Mouse (Mus musculus) adrenal gland, postnatal 36 days (tissue): ENCODE results near the gene Hist1h1e. TPM values are rescaled to one million over a fixed set of nuclear protein-coding genes. Genes with fewer than 3 reads are reported as not detected.
"Not testable (repeated sequence)": the region's sequence is repeated elsewhere in the genome, so short reads cannot be mapped to it uniquely, and the experiment has no call there.

Source experiments
- DNase-seq, 2 experiments: peaks; one replicate each; pipeline ENCODE4 v3.0.0; 2021; ENCODE audit warnings: mixed read lengths in 1 of 2
- microRNA-seq: library from miRNA; unstranded; fragments of <30 nt; microRNA quantifications from one replicate; pipeline ENCODE4 v1.2.0, GENCODE M21; 2021
- total RNA-seq, 2 experiments: library from RNA; stranded (reverse); gene quantifications; 2 replicates each; pipeline ENCODE4 v1.2.3; 2021

Hist1h1e gene
- total RNA-seq, 2 experiments from 2014 or later: 49.5 to 74.0 TPM

GRCm38 (mm10) chr13:23573034-23573897, 49.1 kb downstream of the Hist1h1e start:
- not testable (repeated sequence) for DNase-seq

GRCm38 (mm10) chr13:23572218-23573033, 49.9 kb downstream of the Hist1h1e start:
- no peak for DNase-seq

- not testable (repeated sequence) for DNase-seq
These were observed 50.7 kb downstream of the Hist1h1e start for GRCm38 (mm10) chr13:23571504-23572217.

- DNase-seq: peak; percentile 53
These were observed 51.3 kb downstream of the Hist1h1e start, which contains the start of the genes Hist1h2ae and Hist1h2bg for GRCm38 (mm10) chr13:23571022-23571503. Hist1h2ae (minus strand) TSS chr13:23571220. Hist1h2bg (plus strand) TSS chr13:23571396.

Small RNA genes within 50 kb of the gene (microRNA-seq; reads per million reads assigned to microRNA genes)
- gene Gm44359 (not detected), gene Gm44394 (not detected)

Other genes starting within 250 kb of the Hist1h1e start
- 1 to 10 TPM; 6.9 to 8.3 TPM for gene Abt1, start 198.7 kb downstream of the Hist1h1e start, total RNA-seq
- not detected for gene Btn1a1, start 156.7 kb downstream of the Hist1h1e start, total RNA-seq
- not detected for gene Btn2a2, start 133.7 kb downstream of the Hist1h1e start, total RNA-seq
- 100 to 1,000 TPM; 443 to 473 TPM for gene Hist1h4h, start 91.5 kb downstream of the Hist1h1e start, total RNA-seq
- 10 to 100 TPM; 49.7 to 55.2 TPM for gene Hist1h2af, start 88.7 kb downstream of the Hist1h1e start, total RNA-seq
- gene Hist1h3g, start 87.1 kb downstream of the Hist1h1e start, total RNA-seq: 10 to 100 TPM; 13.9 to 17.7 TPM
- 1 to 10 TPM; 4.2 to 4.7 TPM for gene Hist1h2bh, start 79.2 kb downstream of the Hist1h1e start, total RNA-seq
- gene Hist1h3f, start 78.5 kb downstream of the Hist1h1e start, total RNA-seq: 10 to 100 TPM; 23.4 to 24.4 TPM
- gene Hist1h4f, start 70.9 kb downstream of the Hist1h1e start, total RNA-seq: 100 to 1,000 TPM; 112 to 118 TPM
- 1 to 10 TPM; 4.5 to 4.9 TPM for gene Hist1h1d, start 69.3 kb downstream of the Hist1h1e start, total RNA-seq
- gene Hist1h3e, start 60.2 kb downstream of the Hist1h1e start, total RNA-seq: 10 to 100 TPM; 56.1 to 72.9 TPM
- gene Hist1h2ae, start 51.3 kb downstream of the Hist1h1e start, total RNA-seq: 1 to 10 TPM; 9.2 to 9.6 TPM
- gene Hist1h2bg, start 51.2 kb downstream of the Hist1h1e start, total RNA-seq: 100 to 1,000 TPM; 105 to 116 TPM
- 10 to 100 TPM; 34.6 to 44.5 TPM for gene Hist1h2bf, start 48.4 kb downstream of the Hist1h1e start, total RNA-seq
- gene Hist1h2ad, start 48.2 kb downstream of the Hist1h1e start, total RNA-seq: 10 to 100 TPM in 1 of 2 experiments, 1 to 10 TPM in 1; 8.1 to 13.6 TPM
- 1 to 10 TPM; 7.4 TPM for gene Hist1h3d, start 46.8 kb downstream of the Hist1h1e start, total RNA-seq
- 100 to 1,000 TPM; 159 to 164 TPM for gene Hist1h4d, start 41.0 kb downstream of the Hist1h1e start, total RNA-seq
- 10 to 100 TPM; 12.1 to 13.4 TPM for gene Hist1h2be, start 1.4 kb downstream of the Hist1h1e start, total RNA-seq
- 1 to 10 TPM; 3.0 to 3.1 TPM for gene Hist1h2ac, start 61.4 kb upstream of the Hist1h1e start, total RNA-seq
- gene Hist1h2bc, start 61.6 kb upstream of the Hist1h1e start, total RNA-seq: 100 to 1,000 TPM; 138 to 161 TPM
- under 1 TPM; 0.33 to 0.46 TPM for gene Hist1h1t, start 73.3 kb upstream of the Hist1h1e start, total RNA-seq
- gene Hist1h4c, start 75.9 kb upstream of the Hist1h1e start, total RNA-seq: 100 to 1,000 TPM; 101 to 109 TPM
- gene Hfe, start 88.3 kb upstream of the Hist1h1e start, total RNA-seq: 10 to 100 TPM; 29.2 to 49.8 TPM
- 100 to 1,000 TPM; 145 to 279 TPM for gene Hist1h1c, start 116.2 kb upstream of the Hist1h1e start, total RNA-seq
- 10 to 100 TPM; 20.5 to 26.8 TPM for gene Hist1h3c, start 123.0 kb upstream of the Hist1h1e start, total RNA-seq
- gene Hist1h2bb, start 124.2 kb upstream of the Hist1h1e start, total RNA-seq: 10 to 100 TPM; 34.0 to 41.3 TPM
- 10 to 100 TPM; 58.1 to 68.0 TPM for gene Hist1h2ab, start 128.6 kb upstream of the Hist1h1e start, total RNA-seq
- gene Hist1h3b, start 129.7 kb upstream of the Hist1h1e start, total RNA-seq: 10 to 100 TPM; 54.7 to 79.9 TPM
- 100 to 1,000 TPM; 115 to 122 TPM for gene Hist1h4b, start 134.5 kb upstream of the Hist1h1e start, total RNA-seq
- 10 to 100 TPM; 59.8 to 61.2 TPM for gene Hist1h4a, start 138.7 kb upstream of the Hist1h1e start, total RNA-seq
- gene Hist1h3a, start 139.8 kb upstream of the Hist1h1e start, total RNA-seq: 10 to 100 TPM; 55.1 to 59.3 TPM
- gene Hist1h1a, start 141.1 kb upstream of the Hist1h1e start, total RNA-seq: 10 to 100 TPM; 35.0 to 39.8 TPM
- under 1 TPM; 0.16 to 0.23 TPM for gene Trim38, start 147.4 kb upstream of the Hist1h1e start, total RNA-seq
- gene Slc17a2, start 184.4 kb upstream of the Hist1h1e start, total RNA-seq: under 1 TPM in 1 of 2 experiments, not detected in 1; 0.26 TPM
- under 1 TPM; 0.23 to 0.56 TPM for gene Slc17a3, start 216.9 kb upstream of the Hist1h1e start, total RNA-seq
- not detected for gene Slc17a1, start 245.2 kb upstream of the Hist1h1e start, total RNA-seq